Mouse (Mus musculus): ENCODE results near the gene Sh2b1. TPM values are rescaled to one million over a fixed set of nuclear protein-coding genes. Genes with fewer than 3 reads are reported as not detected.

Sh2b1 gene
- polyA plus RNA-seq, 1 experiment: 43.8 TPM

DNA sequence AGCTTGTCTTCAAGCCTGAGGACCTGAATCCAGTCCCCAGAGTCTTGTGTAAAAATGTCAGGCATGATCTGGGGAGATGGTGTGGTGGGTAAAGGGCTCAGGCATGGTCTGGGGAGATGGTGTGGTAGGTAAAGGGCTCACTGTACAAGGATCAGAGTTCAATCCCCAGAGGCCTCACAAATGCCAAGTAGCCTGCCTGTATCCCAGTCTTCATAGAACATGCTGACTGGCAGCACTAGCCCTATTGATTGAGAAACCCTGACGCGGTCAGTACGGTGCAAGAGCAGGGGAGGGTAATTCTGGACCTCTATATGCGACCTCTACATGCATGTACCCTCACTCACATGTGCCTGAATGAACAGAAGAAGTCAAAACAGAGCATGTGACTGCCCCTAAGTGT, 57.6 kb downstream of the Sh2b1 start:
- H3K36me3 ChIP-seq (ENCODE audit: control insufficient read depth, insufficient read depth, low read length, poor library complexity, severe bottlenecking): no peaks in the 10 kb centered on the region
- no peaks in the 10 kb centered on the region for H3K4me1 ChIP-seq (ENCODE audit: control insufficient read depth, insufficient read depth, low read length)
- H3K9me3 ChIP-seq (replicated peaks; ENCODE audit: control insufficient read depth, insufficient read depth, low read length, poor library complexity, severe bottlenecking): no peaks in the 10 kb centered on the region
- no peaks in the 10 kb centered on the region for H3K27me3 ChIP-seq (ENCODE audit: control insufficient read depth, insufficient read depth, low read length, poor library complexity, severe bottlenecking)
- H3K9ac ChIP-seq (ENCODE audit: low read depth, poor library complexity, severe bottlenecking): no peak overlapping the region
- H3K4me3 ChIP-seq (ENCODE audit: low read depth, low read length): no peak overlapping the region
- no peak overlapping the region for H3K27ac ChIP-seq (ENCODE audit: insufficient read depth, low read length)
- no peak for TF ChIP-seq POLR2A (IDR thresholded peaks at IDR 0.05; ENCODE audit: insufficient read depth, low read length)

DNA sequence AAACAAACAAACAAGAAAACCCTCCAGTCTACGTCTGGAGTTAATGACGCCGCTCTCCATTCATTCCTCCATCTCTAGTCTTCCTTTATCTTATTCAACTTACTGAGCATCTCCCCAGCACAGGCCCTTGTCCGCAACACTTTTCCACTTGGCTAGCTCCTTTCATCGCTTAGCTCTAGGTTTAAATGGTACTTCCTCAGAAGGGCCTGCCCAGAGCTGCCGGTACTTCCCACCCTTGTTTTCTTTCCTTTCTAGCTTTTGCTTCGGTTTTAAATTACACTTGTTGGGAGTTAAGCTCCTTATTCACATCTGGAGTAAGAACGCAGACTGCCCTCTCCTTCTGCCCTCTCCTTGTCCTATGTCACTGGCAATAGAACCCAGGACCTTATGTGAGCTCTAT, 58.2 kb downstream of the Sh2b1 start:
- Histone ChIP-seq H3K9ac (ENCODE audit: low read depth, poor library complexity, severe bottlenecking) (no peak overlapping the region), H3K27ac (ENCODE audit: insufficient read depth, low read length) (no peak overlapping the region), H3K4me1 (ENCODE audit: control insufficient read depth, insufficient read depth, low read length) (no peaks in the 10 kb centered on the region), H3K4me3 (ENCODE audit: low read depth, low read length) (no peak overlapping the region), H3K9me3 (replicated peaks; ENCODE audit: control insufficient read depth, insufficient read depth, low read length, poor library complexity, severe bottlenecking) (no peaks in the 10 kb centered on the region), H3K27me3 (ENCODE audit: control insufficient read depth, insufficient read depth, low read length, poor library complexity, severe bottlenecking) (no peaks in the 10 kb centered on the region), H3K36me3 (ENCODE audit: control insufficient read depth, insufficient read depth, low read length, poor library complexity, severe bottlenecking) (no peaks in the 10 kb centered on the region)
- TF ChIP-seq POLR2A (IDR thresholded peaks at IDR 0.05; ENCODE audit: insufficient read depth, low read length) (no peak), EP300 (IDR thresholded peaks at IDR 0.05; ENCODE audit: insufficient read depth, low read depth, low read length) (no peak), CTCF (IDR thresholded peaks at IDR 0.05; ENCODE audit: low read depth, low read length) (no peak)

Other genes starting within 250 kb of the Sh2b1 start
- gene Sbk1, start 202.8 kb downstream of the Sh2b1 start, polyA plus RNA-seq (2011; ENCODE audit: insufficient read depth, insufficient read length, low read depth, missing spikeins): 24.7 TPM in 2 replicates
- gene Lat, start 105.9 kb downstream of the Sh2b1 start, polyA plus RNA-seq (2011; ENCODE audit: insufficient read depth, insufficient read length, low read depth, missing spikeins): 3.0 and 4.2 TPM in 2 replicates
- 52.3 and 62.0 TPM in 2 replicates for gene Spns1, start 98.0 kb downstream of the Sh2b1 start, polyA plus RNA-seq (2011; ENCODE audit: insufficient read depth, insufficient read length, low read depth, missing spikeins)
- 76.8 and 78.6 TPM in 2 replicates for gene Nfatc2ip, start 78.7 kb downstream of the Sh2b1 start, polyA plus RNA-seq (2011; ENCODE audit: insufficient read depth, insufficient read length, low read depth, missing spikeins)
- not detected in 2 replicates for gene Cd19, start 60.5 kb downstream of the Sh2b1 start, polyA plus RNA-seq (2011; ENCODE audit: insufficient read depth, insufficient read length, low read depth, missing spikeins)
- gene Rabep2, start 46.7 kb downstream of the Sh2b1 start, polyA plus RNA-seq (2011; ENCODE audit: insufficient read depth, insufficient read length, low read depth, missing spikeins): 18.5 and 19.7 TPM in 2 replicates
- 0.40 and 0.53 TPM in 2 replicates for gene Atp2a1, start 12.3 kb downstream of the Sh2b1 start, polyA plus RNA-seq (2011; ENCODE audit: insufficient read depth, insufficient read length, low read depth, missing spikeins)
- 100 and 102 TPM in 2 replicates for gene Tufm, start 11.9 kb upstream of the Sh2b1 start, polyA plus RNA-seq (2011; ENCODE audit: insufficient read depth, insufficient read length, low read depth, missing spikeins)
- gene Atxn2l, start 28.0 kb upstream of the Sh2b1 start, polyA plus RNA-seq (2011; ENCODE audit: insufficient read depth, insufficient read length, low read depth, missing spikeins): 160 and 172 TPM in 2 replicates
- 348 and 363 TPM in 2 replicates for gene Eif3c, start 91.0 kb upstream of the Sh2b1 start, polyA plus RNA-seq (2011; ENCODE audit: insufficient read depth, insufficient read length, low read depth, missing spikeins)
- 2.0 and 2.4 TPM in 2 replicates for gene Apobr, start 109.5 kb upstream of the Sh2b1 start, polyA plus RNA-seq (2011; ENCODE audit: insufficient read depth, insufficient read length, low read depth, missing spikeins)
- 44.9 and 52.5 TPM in 2 replicates for gene Cln3, start 110.4 kb upstream of the Sh2b1 start, polyA plus RNA-seq (2011; ENCODE audit: insufficient read depth, insufficient read length, low read depth, missing spikeins)
- not detected in 2 replicates for gene Il27, start 119.5 kb upstream of the Sh2b1 start, polyA plus RNA-seq (2011; ENCODE audit: insufficient read depth, insufficient read length, low read depth, missing spikeins)
- gene Nupr1, start 155.4 kb upstream of the Sh2b1 start, polyA plus RNA-seq (2011; ENCODE audit: insufficient read depth, insufficient read length, low read depth, missing spikeins): 13.6 and 14.1 TPM in 2 replicates
- 42.7 and 54.0 TPM in 2 replicates for gene Sgf29, start 173.9 kb upstream of the Sh2b1 start, polyA plus RNA-seq (2011; ENCODE audit: insufficient read depth, insufficient read length, low read depth, missing spikeins)
- gene Sult1a1, start 201.0 kb upstream of the Sh2b1 start, polyA plus RNA-seq (2011; ENCODE audit: insufficient read depth, insufficient read length, low read depth, missing spikeins): not detected in 2 replicates
- gene Bola2, start 220.0 kb upstream of the Sh2b1 start, polyA plus RNA-seq (2011; ENCODE audit: insufficient read depth, insufficient read length, low read depth, missing spikeins): 76.0 and 103 TPM in 2 replicates
- gene Slx1b, start 220.4 kb upstream of the Sh2b1 start, polyA plus RNA-seq (2011; ENCODE audit: insufficient read depth, insufficient read length, low read depth, missing spikeins): 16.6 and 17.4 TPM in 2 replicates
- 4.9 and 5.9 TPM in 2 replicates for gene Coro1a, start 232.4 kb upstream of the Sh2b1 start, polyA plus RNA-seq (2011; ENCODE audit: insufficient read depth, insufficient read length, low read depth, missing spikeins)

All from ES-Bruce4 (cell line).